Mouse (Mus musculus) C2C12 (cell line): ENCODE data around the gene Fam181a. TPM values are rescaled to one million over a fixed set of nuclear protein-coding genes. Genes with fewer than 3 reads are reported as not detected.
A peak's percentile ranks its signal among the peaks of the same experiment; 100 is the strongest.

Experiments
- H3K27me3 ChIP-seq: one replicate; pipeline ENCODE4 v1.6.1; 2011; ENCODE audit not compliant: control insufficient read depth, insufficient read depth, insufficient read length
- H3K36me3 ChIP-seq: one replicate; pipeline ENCODE4 v1.6.1; 2011; ENCODE audit not compliant: control insufficient read depth, insufficient read depth
- H3K4me3 ChIP-seq: one replicate; pipeline ENCODE4 v1.5.1; 2011; ENCODE audit warnings: mild to moderate bottlenecking, control low read depth; ENCODE audit not compliant: poor library complexity, insufficient read depth, severe bottlenecking
- H3K79me2 ChIP-seq: one replicate; pipeline ENCODE4 v1.6.1; 2011; ENCODE audit not compliant: control insufficient read depth, insufficient read depth
- H3K79me3 ChIP-seq: one replicate; pipeline ENCODE4 v1.6.1; 2011; ENCODE audit warnings: low read depth, control low read depth
- H3ac ChIP-seq: one replicate; pipeline ENCODE3; 2011; ENCODE audit warnings: low read depth; ENCODE audit not compliant: control insufficient read depth, insufficient read length
- CEBPB ChIP-seq: IDR thresholded peaks from one replicate; pipeline ENCODE4 v1.6.1; 2011; ENCODE audit warnings: low read depth, mild to moderate bottlenecking, control low read depth, moderate library complexity
- CTCF ChIP-seq: IDR thresholded peaks from one replicate; pipeline ENCODE4 v1.5.1; 2011; ENCODE audit not compliant: control insufficient read depth, insufficient read depth, insufficient read length
- FOSL1 ChIP-seq: IDR thresholded peaks from one replicate; pipeline ENCODE4 v1.8.0; 2011; ENCODE audit warnings: mild to moderate bottlenecking, low read length; ENCODE audit not compliant: poor library complexity, insufficient read depth, severe bottlenecking
- MAX ChIP-seq: IDR thresholded peaks from one replicate; pipeline ENCODE4 v1.6.1; 2011; ENCODE audit warnings: mild to moderate bottlenecking, control low read depth
- MYOD1 ChIP-seq: IDR thresholded peaks from one replicate; pipeline ENCODE4 v1.6.1; 2011; ENCODE audit warnings: low read depth; ENCODE audit not compliant: control insufficient read depth, insufficient read length
- MYOG ChIP-seq: IDR thresholded peaks from one replicate; pipeline ENCODE4 v1.6.1; 2011; ENCODE audit not compliant: control insufficient read depth, insufficient read length; ENCODE audit errors: extremely low read depth
- USF1 ChIP-seq: IDR thresholded peaks from one replicate; pipeline ENCODE4 v1.6.1; 2011; ENCODE audit warnings: low read depth, mild to moderate bottlenecking, control low read depth, moderate library complexity
- polyA plus RNA-seq: library from polyadenylated mRNA; unstranded; fragments of >200 nt; fragmentation: generic; extraction: Trizol; gene quantifications from one replicate; pipeline ENCODE4 v1.2.1, GENCODE M21; 2012; ENCODE audit warnings: missing spikeins

The Fam181a gene
- polyA plus RNA-seq, 1 experiment: not detected

GRCm38 (mm10) chr12:103344934-103345333, 34.2 kb downstream of the Fam181a start:
- Histone ChIP-seq H3K79me2 (no peaks in the 10 kb centered on the region), H3K4me3 (no peak overlapping the region), H3K79me3 (no peaks in the 10 kb centered on the region), H3ac (no peak overlapping the region), H3K27me3 (no peaks in the 10 kb centered on the region), H3K36me3 (no peaks in the 10 kb centered on the region)
- TF ChIP-seq MAX (no peak), CTCF (no peak), USF1 (no peak), CEBPB (no peak), MYOG (no peak), MYOD1 (no peak), FOSL1 (no peak)

DNA sequence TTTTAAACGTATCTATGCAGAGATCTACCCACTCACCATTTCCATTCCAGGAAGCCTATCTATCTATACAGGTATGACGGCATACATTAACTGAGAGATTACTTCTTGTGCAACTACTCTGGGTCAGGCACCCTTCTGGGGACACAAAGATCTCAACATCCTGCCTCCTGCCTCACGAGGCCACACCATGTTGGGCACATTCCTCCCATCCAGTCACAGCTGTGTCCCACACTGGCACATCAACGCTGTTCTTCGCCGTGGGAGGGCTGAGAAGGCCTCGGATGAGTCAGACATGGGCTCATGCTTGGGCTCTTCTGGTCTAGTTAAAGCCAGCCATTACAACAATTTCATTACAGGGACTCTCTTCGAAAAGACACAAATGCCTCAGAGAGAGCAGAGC, 36.2 kb downstream of the Fam181a start:
- no peaks in the 10 kb centered on the region for H3K79me3 ChIP-seq
- no peaks in the 10 kb centered on the region for H3K79me2 ChIP-seq
- no peak overlapping the region for H3K4me3 ChIP-seq
- no peak for TF ChIP-seq USF1
- no peak for TF ChIP-seq MYOG
- H3K36me3 ChIP-seq: no peaks in the 10 kb centered on the region
- H3K27me3 ChIP-seq: no peaks in the 10 kb centered on the region
- H3ac ChIP-seq: no peak overlapping the region

DNA sequence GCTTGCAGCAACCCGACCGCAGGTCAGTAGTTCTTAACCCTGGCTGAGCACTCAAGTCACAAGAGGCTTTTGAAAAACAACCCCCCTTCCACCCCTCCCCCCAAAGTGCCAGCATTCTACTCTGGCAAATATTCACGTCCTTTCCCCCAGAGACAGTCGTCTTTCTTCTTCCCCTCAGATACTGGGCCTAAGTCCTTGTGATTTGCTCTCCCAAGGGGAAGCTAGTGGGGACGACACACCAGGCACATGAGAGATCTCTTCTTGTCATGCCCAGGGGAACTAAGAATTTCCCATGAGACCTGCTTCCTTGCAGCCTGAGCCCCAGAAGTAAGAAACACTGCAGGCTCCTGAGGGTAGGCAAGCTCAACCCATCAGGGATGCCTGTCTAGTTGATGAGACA, 36.6 kb downstream of the Fam181a start:
- TF ChIP-seq MYOG (no peak), FOSL1 (no peak), USF1 (no peak), MAX (no peak), CEBPB (no peak), MYOD1 (no peak), CTCF (no peak)
- Histone ChIP-seq H3K27me3 (no peaks in the 10 kb centered on the region), H3K36me3 (no peaks in the 10 kb centered on the region), H3K79me3 (no peaks in the 10 kb centered on the region), H3K4me3 (no peak overlapping the region), H3ac (no peak overlapping the region), H3K79me2 (no peaks in the 10 kb centered on the region)

DNA sequence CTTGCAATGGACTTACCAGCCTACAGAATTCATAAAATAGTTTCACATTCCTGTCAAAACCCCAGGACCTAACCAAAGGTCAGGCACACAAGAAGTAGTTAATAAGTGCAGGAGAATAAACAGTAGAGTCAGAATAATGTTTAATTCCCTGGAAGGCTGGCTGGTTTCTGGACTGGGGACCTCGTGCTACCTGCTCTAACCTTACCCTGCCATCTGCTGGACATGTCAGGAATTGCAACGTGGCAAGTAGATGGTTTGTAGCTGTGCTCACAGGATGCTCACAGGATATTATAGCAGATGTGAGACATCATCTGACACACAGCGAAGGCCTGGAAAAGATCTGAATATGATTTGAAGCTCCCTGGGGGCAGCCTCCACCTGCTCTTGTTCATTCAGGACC, 37.7 kb downstream of the Fam181a start:
- no peaks in the 10 kb centered on the region for H3K36me3 ChIP-seq
- H3K79me2 ChIP-seq: no peaks in the 10 kb centered on the region
- peak; percentile 23 for TF ChIP-seq MAX
- TF ChIP-seq FOSL1: no peak
- no peak for TF ChIP-seq MYOD1
- no peak for TF ChIP-seq CEBPB
- peak; percentile 76 for TF ChIP-seq CTCF
- no peak for TF ChIP-seq MYOG
- no peaks in the 10 kb centered on the region for H3K27me3 ChIP-seq
- H3K4me3 ChIP-seq: no peak overlapping the region
- no peak overlapping the region for H3ac ChIP-seq
- H3K79me3 ChIP-seq: no peaks in the 10 kb centered on the region

DNA sequence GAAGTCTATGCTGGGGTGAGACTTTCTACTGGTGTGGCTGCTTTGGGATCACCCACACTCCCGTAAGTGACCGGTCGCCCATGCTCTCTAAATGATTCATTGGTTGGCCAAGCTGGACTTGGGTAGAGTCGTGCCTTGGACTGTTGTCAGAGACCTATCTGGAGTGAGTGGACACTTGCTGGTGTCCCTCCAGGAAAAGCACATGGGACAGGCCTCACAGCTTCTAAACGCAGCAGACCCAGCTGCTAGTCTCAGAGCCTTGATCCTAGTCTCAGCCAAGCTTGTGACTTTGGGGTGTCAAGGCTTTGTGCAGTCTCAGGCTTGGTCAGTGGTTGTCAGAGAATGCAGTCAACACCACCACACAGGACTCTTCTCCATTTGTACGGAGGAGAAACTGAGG, 42.0 kb downstream of the Fam181a start:
- H3K36me3 ChIP-seq: no peaks in the 10 kb centered on the region
- TF ChIP-seq CTCF (no peak), CEBPB (no peak), FOSL1 (no peak), MYOD1 (no peak), USF1 (no peak), MAX (no peak), MYOG (no peak)
- no peaks in the 10 kb centered on the region for H3K27me3 ChIP-seq
- no peak overlapping the region for H3K4me3 ChIP-seq
- H3ac ChIP-seq: no peak overlapping the region
- H3K79me3 ChIP-seq: no peaks in the 10 kb centered on the region
- no peaks in the 10 kb centered on the region for H3K79me2 ChIP-seq

DNA sequence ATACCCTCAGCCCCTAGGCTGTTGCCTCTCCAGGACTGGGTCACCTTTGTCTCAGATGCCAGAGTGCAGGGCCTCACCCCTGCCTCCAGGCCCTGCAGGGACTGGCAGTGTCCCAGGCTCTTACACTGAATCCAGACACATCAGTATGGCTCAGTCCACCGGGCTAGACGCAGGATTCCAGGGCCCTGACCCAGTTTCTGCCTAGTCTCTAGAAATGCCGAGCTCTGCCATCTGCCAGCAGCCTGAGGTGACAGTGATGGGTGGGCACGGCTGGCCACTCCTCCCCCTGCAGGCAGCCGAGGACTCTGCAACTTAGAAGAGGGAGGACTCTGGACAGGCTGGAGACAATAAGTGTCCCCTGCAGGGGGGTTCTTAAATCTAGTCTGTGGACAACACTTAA, 42.8 kb downstream of the Fam181a start:
- no peaks in the 10 kb centered on the region for H3K36me3 ChIP-seq
- H3K27me3 ChIP-seq: no peaks in the 10 kb centered on the region

More for the DNA sequence above, 42.8 kb downstream of the Fam181a start:
- no peaks in the 10 kb centered on the region for H3K79me2 ChIP-seq
- no peak overlapping the region for H3K4me3 ChIP-seq
- no peak overlapping the region for H3ac ChIP-seq
- H3K79me3 ChIP-seq: no peaks in the 10 kb centered on the region
- no peak for TF ChIP-seq MYOD1
- no peak for TF ChIP-seq FOSL1
- no peak for TF ChIP-seq CEBPB
- no peak for TF ChIP-seq CTCF
- TF ChIP-seq USF1: no peak
- no peak for TF ChIP-seq MYOG
- no peak for TF ChIP-seq MAX
